Mouse (Mus musculus) bone marrow macrophage, adult 2 months (primary cell): Measurements from ENCODE around the gene Speg.

Experiments
- CTCF ChIP-seq: IDR thresholded peaks from 2 replicates; pipeline ENCODE4 v1.5.1; 2012; ENCODE audit warnings: low read depth, mild to moderate bottlenecking, low read length, moderate library complexity
- POLR2A ChIP-seq: IDR thresholded peaks from 2 replicates; pipeline ENCODE4 v1.6.1; 2012; ENCODE audit warnings: mild to moderate bottlenecking, low read depth, low read length, borderline replicate concordance

GRCm38 (mm10) chr1:75409950-75410349 is 34.9 kb downstream of the Speg start:
- TF ChIP-seq POLR2A (no peak), CTCF (no peak)
